10 mouse cellular contexts compared by ENCODE assay signal in the genomic region with DNA sequence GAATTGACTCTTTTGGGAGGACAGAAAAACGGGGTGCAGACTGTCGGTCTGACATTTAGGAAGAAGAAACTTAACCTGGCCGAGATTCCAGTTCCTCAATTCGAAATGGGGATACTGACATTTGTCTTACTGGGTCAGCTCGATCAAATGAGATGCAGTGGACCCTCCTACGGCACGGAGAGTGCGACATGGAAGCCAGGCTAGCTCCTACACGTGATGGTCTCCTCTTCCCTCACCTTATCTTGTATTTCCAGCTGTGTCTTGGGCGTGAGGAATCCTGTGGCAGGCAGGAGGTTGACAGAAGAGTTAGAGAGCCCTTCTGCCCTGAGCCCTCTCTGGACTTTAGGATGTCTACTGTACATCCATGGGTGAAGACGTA. TPM values are rescaled to one million over a fixed set of nuclear protein-coding genes. Genes with fewer than 3 reads are reported as not detected.
A peak's percentile ranks its signal among the peaks of the same experiment; 100 is the strongest.
DNase-seq lines count a peak whose midpoint lies in the region; ATAC-seq and TF ChIP-seq lines count a peak whose summit lies in the region.
"Had no signal": no experiment of that assay in that cellular context is flagged by ENCODE, and none has a peak within 500 bp of the region (broad histone marks: within the 10 kb centered on the region; RNA-seq: fewer than 3 reads in every experiment).

No protein-coding gene starts in this region.

- H3K9ac ChIP-seq in intestine, embryonic 14.5 days (ENCODE audit: low read length) = no peak overlapping the region
- no peak overlapping the region for H3K9ac ChIP-seq in intestine, postnatal 0 days (ENCODE audit: low read depth, low read length)
- peak overlapping the region; percentile 71 for H3K9ac ChIP-seq in liver, embryonic 15.5 days
- no peak overlapping the region for H3K9ac ChIP-seq in hindbrain, embryonic 13.5 days
- H3K9ac ChIP-seq: neural tube, embryonic 12.5 days had no signal

- no peak overlapping the region for H3K4me3 ChIP-seq in intestine, embryonic 14.5 days (ENCODE audit: low read depth, low read length)
- H3K4me3 ChIP-seq in intestine, postnatal 0 days (ENCODE audit: low read depth, low read length) = no peak overlapping the region
- peak overlapping the region; percentile 53 for H3K4me3 ChIP-seq in bone marrow, adult 2 months (replicated peaks; ENCODE audit: control insufficient read depth, low read depth, low read length)
- H3K4me3 ChIP-seq in liver, embryonic 15.5 days (replicated peaks) = peak overlapping the region; percentile 54
- H3K4me3 ChIP-seq in hindbrain, embryonic 13.5 days = no peak overlapping the region
- H3K4me3 ChIP-seq: neural tube, embryonic 12.5 days had no signal

- no peak overlapping the region for H3K4me2 ChIP-seq in intestine, embryonic 14.5 days (ENCODE audit: low read length)
- no peak overlapping the region; the same call in 1 of the 2 replicates for H3K4me2 ChIP-seq in intestine, postnatal 0 days (replicated peaks; ENCODE audit: low read depth)
- H3K4me2 ChIP-seq in liver, embryonic 15.5 days = peak overlapping the region; percentile 78
- H3K4me2 ChIP-seq in hindbrain, embryonic 13.5 days = no peak overlapping the region
- H3K4me2 ChIP-seq: neural tube, embryonic 12.5 days had no signal

- no peak for DNase-seq in intestine, embryonic 14.5 days (ENCODE audit: low spot score)
- DNase-seq in A20 (ENCODE audit: low read depth, low spot score) = peak; percentile 79
- no peak for DNase-seq in gastrocnemius, postnatal 36 days
- DNase-seq in left cerebral cortex, postnatal 4 days = no peak
- DNase-seq: cerebellum, adult 9-11 months had no signal

- H3K27ac ChIP-seq in intestine, embryonic 14.5 days (ENCODE audit: low read depth) = peak overlapping the region; percentile 33; the same call in 1 of the 2 replicates
- no peak overlapping the region for H3K27ac ChIP-seq in intestine, postnatal 0 days (ENCODE audit: low read depth, low read length)
- peak overlapping the region; percentile 98 for H3K27ac ChIP-seq in bone marrow, adult 2 months (ENCODE audit: control insufficient read depth, insufficient read depth, low read depth, low read length, poor library complexity)
- H3K27ac ChIP-seq in liver, embryonic 15.5 days (replicated peaks) = peak overlapping the region; percentile 98
- no peak overlapping the region for H3K27ac ChIP-seq in hindbrain, embryonic 13.5 days
- H3K27ac ChIP-seq: neural tube, embryonic 12.5 days had no signal

- no peak; the same call in 1 of the 2 replicates for ATAC-seq in intestine, embryonic 14.5 days (replicated peaks; ENCODE audit: low FRiP score, low TSS enrichment, low read depth)
- no peak for ATAC-seq in intestine, postnatal 0 days
- peak; percentile 74 for ATAC-seq in liver, embryonic 15.5 days (ENCODE audit: insufficient read depth)
- ATAC-seq in hindbrain, embryonic 13.5 days (ENCODE audit: low FRiP score) = no peak

- WGBS in intestine, embryonic 14.5 days = 83% methylated on average over 11 of the region's 11 CpGs
- 77% methylated on average over 11 of the region's 11 CpGs for WGBS in intestine, postnatal 0 days
- 2% methylated on average over 11 of the region's 11 CpGs for WGBS in bone marrow, adult 2 months
- 13% methylated on average over 11 of the region's 11 CpGs for WGBS in liver, embryonic 15.5 days (ENCODE audit: insufficient replicate concordance)
- WGBS in hindbrain, embryonic 13.5 days = 81% methylated on average over 11 of the region's 11 CpGs

- TF ChIP-seq CTCF in intestine, postnatal 0 days (IDR thresholded peaks at IDR 0.05; ENCODE audit: low read depth) = no peak
- no peak for TF ChIP-seq CTCF in bone marrow, adult 2 months (IDR thresholded peaks at IDR 0.05; ENCODE audit: control insufficient read depth, insufficient read depth, low read length)

- intact Hi-C loops in gastrocnemius, postnatal 36 days (cut with DNase I) = no loop called here
- intact Hi-C loops in left cerebral cortex, postnatal 4 days (cut with DNase I) = no loop called here

- H3K4me1 ChIP-seq in intestine, embryonic 14.5 days (replicated peaks; ENCODE audit: control insufficient read depth, insufficient read depth, low read length) = 0 out of 2 replicates have a peak, but pooled peaks cover 4% of the 10 kb centered on the region
- H3K4me1 ChIP-seq in intestine, postnatal 0 days (replicated peaks; ENCODE audit: control insufficient read depth, insufficient read depth, low read length) = no peaks in the 10 kb centered on the region
- H3K4me1 ChIP-seq in bone marrow, adult 2 months (ENCODE audit: control insufficient read depth, insufficient read depth, low read length) = peaks cover 21% of the 10 kb centered on the region
- peaks cover 88% of the 10 kb centered on the region for H3K4me1 ChIP-seq in liver, embryonic 15.5 days (replicated peaks)
- H3K4me1 ChIP-seq in hindbrain, embryonic 13.5 days (replicated peaks) = no peaks in the 10 kb centered on the region
- H3K4me1 ChIP-seq: neural tube, embryonic 12.5 days had no signal

- H3K9me3 ChIP-seq in intestine, embryonic 14.5 days (ENCODE audit: control insufficient read depth, low read length) = no peaks in the 10 kb centered on the region
- no peaks in the 10 kb centered on the region for H3K9me3 ChIP-seq in intestine, postnatal 0 days (ENCODE audit: control insufficient read depth)
- H3K9me3 ChIP-seq in liver, embryonic 15.5 days (replicated peaks) = no peaks in the 10 kb centered on the region
- H3K9me3 ChIP-seq in hindbrain, embryonic 13.5 days = no peaks in the 10 kb centered on the region
- H3K9me3 ChIP-seq: neural tube, embryonic 12.5 days had no signal

- H3K36me3 ChIP-seq in intestine, embryonic 14.5 days (ENCODE audit: control insufficient read depth, insufficient read depth, low read length) = peaks cover 2% of the 10 kb centered on the region
- no peaks in the 10 kb centered on the region for H3K36me3 ChIP-seq in intestine, postnatal 0 days (ENCODE audit: control insufficient read depth, insufficient read depth)
- peaks cover 8% of the 10 kb centered on the region for H3K36me3 ChIP-seq in liver, embryonic 15.5 days (replicated peaks)
- H3K36me3 ChIP-seq in hindbrain, embryonic 13.5 days = peaks cover 7% of the 10 kb centered on the region

- H3K27me3 ChIP-seq in intestine, embryonic 14.5 days (replicated peaks; ENCODE audit: control insufficient read depth, insufficient read depth, low read length) = no peaks in the 10 kb centered on the region
- no peaks in the 10 kb centered on the region for H3K27me3 ChIP-seq in intestine, postnatal 0 days (replicated peaks; ENCODE audit: control insufficient read depth, insufficient read depth, low read length)
- no peaks in the 10 kb centered on the region for H3K27me3 ChIP-seq in liver, embryonic 15.5 days
- 0 out of 2 replicates have a peak, but pooled peaks cover 8% of the 10 kb centered on the region for H3K27me3 ChIP-seq in hindbrain, embryonic 13.5 days
- H3K27me3 ChIP-seq: neural tube, embryonic 12.5 days had no signal

- no peak; the same call in 1 of the 2 replicates for TF ChIP-seq POLR2A in bone marrow, adult 2 months (IDR thresholded peaks at IDR 0.05; ENCODE audit: borderline replicate concordance, control insufficient read depth, low read depth, low read length)

RNA-seq across cellular contexts. Expression of a gene that starts 10.3 kb away (rescaled TPM):
- polyA plus RNA-seq in intestine, embryonic 14.5 days (2014; fragmentation: Nextera tagmentation; extraction: Ambion mirVana) = 2.5 and 3.7 TPM in 2 replicates
- 0.33 and 0.61 TPM in 2 replicates for polyA plus RNA-seq in intestine, postnatal 0 days (2015; fragmentation: Nextera tagmentation; extraction: Ambion mirVana)
- 18.0 and 50.9 TPM in 2 replicates for polyA plus RNA-seq in bone marrow, adult 2 months (2011; ENCODE audit: insufficient read depth, insufficient read length, low replicate concordance, missing spikeins)
- polyA plus RNA-seq in liver, embryonic 15.5 days (2015; fragmentation: Nextera tagmentation; extraction: Ambion mirVana) = 3.3 and 3.5 TPM in 2 replicates
- total RNA-seq in gastrocnemius, postnatal 36 days (2021) = under 1 TPM in 1 of 2 experiments, not detected in 1; 0.13 TPM
- 40.7 and 40.8 TPM in 2 replicates for polyA plus RNA-seq in hindbrain, embryonic 13.5 days (2015; fragmentation: Nextera tagmentation; extraction: Ambion mirVana)
- total RNA-seq in left cerebral cortex, postnatal 4 days (2021) = 100 to 1,000 TPM; 180 to 186 TPM

RNA-seq across cellular contexts. Expression of a gene that starts 12.7 kb away (rescaled TPM):
- polyA plus RNA-seq in intestine, embryonic 14.5 days (2014; fragmentation: Nextera tagmentation; extraction: Ambion mirVana) = 146 and 151 TPM in 2 replicates
- polyA plus RNA-seq in intestine, postnatal 0 days (2015; fragmentation: Nextera tagmentation; extraction: Ambion mirVana) = 79.7 and 87.5 TPM in 2 replicates
- polyA plus RNA-seq in bone marrow, adult 2 months (2011; ENCODE audit: insufficient read depth, insufficient read length, low replicate concordance, missing spikeins) = 38.9 and 127 TPM in 2 replicates
- polyA plus RNA-seq in liver, embryonic 15.5 days (2015; fragmentation: Nextera tagmentation; extraction: Ambion mirVana) = 177 and 195 TPM in 2 replicates
- total RNA-seq in gastrocnemius, postnatal 36 days (2021) = 10 to 100 TPM; 26.8 to 37.6 TPM
- polyA plus RNA-seq in hindbrain, embryonic 13.5 days (2015; fragmentation: Nextera tagmentation; extraction: Ambion mirVana) = 143 and 150 TPM in 2 replicates
- total RNA-seq in left cerebral cortex, postnatal 4 days (2021) = 10 to 100 TPM; 53.8 to 54.4 TPM

RNA-seq across cellular contexts. Expression of a gene that starts 43.3 kb away (rescaled TPM):
- 1.7 TPM in 2 replicates for polyA plus RNA-seq in intestine, embryonic 14.5 days (2014; fragmentation: Nextera tagmentation; extraction: Ambion mirVana)
- polyA plus RNA-seq in intestine, postnatal 0 days (2015; fragmentation: Nextera tagmentation; extraction: Ambion mirVana) = 0.12 and 0.27 TPM in 2 replicates
- 330 and 630 TPM in 2 replicates for polyA plus RNA-seq in bone marrow, adult 2 months (2011; ENCODE audit: insufficient read depth, insufficient read length, low replicate concordance, missing spikeins)
- polyA plus RNA-seq in liver, embryonic 15.5 days (2015; fragmentation: Nextera tagmentation; extraction: Ambion mirVana) = 448 and 474 TPM in 2 replicates
- not detected for total RNA-seq in gastrocnemius, postnatal 36 days (2021)
- polyA plus RNA-seq in hindbrain, embryonic 13.5 days (2015; fragmentation: Nextera tagmentation; extraction: Ambion mirVana) = 0.65 and 1.00 TPM in 2 replicates
- under 1 TPM in 1 of 2 experiments, not detected in 1; 0.32 TPM for total RNA-seq in left cerebral cortex, postnatal 4 days (2021)

Comparison
In these comparisons a context has a peak if more than half of its experiments do, and no peak if none do; other contexts are left out.
1. H3K27ac ChIP-seq: peak in intestine, embryonic 14.5 days (single experiment), bone marrow, adult 2 months (single experiment) and liver, embryonic 15.5 days (single experiment); none in intestine, postnatal 0 days (single experiment) and hindbrain, embryonic 13.5 days (single experiment).
2. H3K4me3 ChIP-seq: peak in bone marrow, adult 2 months (single experiment) and liver, embryonic 15.5 days (single experiment); none in intestine, embryonic 14.5 days (single experiment), intestine, postnatal 0 days (single experiment) and hindbrain, embryonic 13.5 days (single experiment).
3. RNA of a gene that starts 43.3 kb away (polyA plus RNA-seq): 330 to 630 TPM in bone marrow, adult 2 months and 448 to 474 TPM in liver, embryonic 15.5 days; 1.7 TPM in intestine, embryonic 14.5 days, 0.65 to 1.00 TPM in hindbrain, embryonic 13.5 days and 0.12 to 0.27 TPM in intestine, postnatal 0 days; every median in the first group is over 100 times any median in the second.